Mouse (Mus musculus): ENCODE measurements around the gene Akr1b8. TPM values are rescaled to one million over a fixed set of nuclear protein-coding genes. Genes with fewer than 3 reads are reported as not detected.
"Not testable (repeated sequence)": the region's sequence is repeated elsewhere in the genome, so short reads cannot be mapped to it uniquely, and the experiment has no call there.

Gene Akr1b8
- polyA plus RNA-seq, 1 experiment from 2014 or later = 4.4 TPM

- Histone ChIP-seq H3K4me1 (replicated peaks) (peaks cover 6% of the 10 kb centered on the region; the same call in 1 of the 2 replicates), H3K4me3 (replicated peaks) (no peak overlapping the region), H3K9ac (no peak overlapping the region), H3K9me3 (replicated peaks) (no peaks in the 10 kb centered on the region), H3K27me3 (no peaks in the 10 kb centered on the region), H3K36me3 (replicated peaks) (no peaks in the 10 kb centered on the region), H3K27ac (replicated peaks) (no peak overlapping the region), H3K4me2 (no peak overlapping the region)
- ATAC-seq (ENCODE audit: insufficient read depth) = no peak
- WGBS (ENCODE audit: insufficient replicate concordance) = 79% methylated on average over 7 of the region's 7 CpGs
Observed at GRCm38 (mm10) chr6:34322121-34322520, 31.8 kb upstream of the Akr1b8 start.

GRCm38 (mm10) chr6:34331379-34331778 is 22.5 kb upstream of the Akr1b8 start:
- H3K27me3 ChIP-seq = no peaks in the 10 kb centered on the region
- H3K4me3 ChIP-seq (replicated peaks) = no peak overlapping the region
- H3K9ac ChIP-seq = no peak overlapping the region
- no peak for ATAC-seq (ENCODE audit: insufficient read depth)
- no peak overlapping the region for H3K4me2 ChIP-seq
- H3K4me1 ChIP-seq (replicated peaks) = no peaks in the 10 kb centered on the region
- no peak overlapping the region for H3K27ac ChIP-seq (replicated peaks)
- H3K36me3 ChIP-seq (replicated peaks) = no peaks in the 10 kb centered on the region
- WGBS (ENCODE audit: insufficient replicate concordance) = 32% methylated on average over 5 of the region's 5 CpGs
- no peaks in the 10 kb centered on the region for H3K9me3 ChIP-seq (replicated peaks)

- H3K4me3 ChIP-seq (replicated peaks); H3K27me3 ChIP-seq; H3K4me2 ChIP-seq; H3K27ac ChIP-seq (replicated peaks); ATAC-seq (ENCODE audit: insufficient read depth); H3K36me3 ChIP-seq (replicated peaks); H3K4me1 ChIP-seq (replicated peaks); H3K9me3 ChIP-seq (replicated peaks); H3K9ac ChIP-seq: not testable (repeated sequence)
- WGBS (ENCODE audit: insufficient replicate concordance) = 70% methylated on average over 12 of the region's 12 CpGs
Observed at GRCm38 (mm10) chr6:34331804-34332203, 22.1 kb upstream of the Akr1b8 start.

GRCm38 (mm10) chr6:34334673-34335072 is 19.2 kb upstream of the Akr1b8 start:
- Histone ChIP-seq H3K9me3 (replicated peaks) (no peaks in the 10 kb centered on the region), H3K36me3 (replicated peaks) (no peaks in the 10 kb centered on the region), H3K27ac (replicated peaks) (no peak overlapping the region), H3K9ac (no peak overlapping the region), H3K27me3 (no peaks in the 10 kb centered on the region), H3K4me3 (replicated peaks) (no peak overlapping the region), H3K4me1 (replicated peaks) (no peaks in the 10 kb centered on the region), H3K4me2 (no peak overlapping the region)
- ATAC-seq (ENCODE audit: insufficient read depth) = no peak
- 61% methylated on average over 5 of the region's 5 CpGs for WGBS (ENCODE audit: insufficient replicate concordance)

GRCm38 (mm10) chr6:34337799-34338198 is 16.1 kb upstream of the Akr1b8 start:
- no peaks in the 10 kb centered on the region for H3K27me3 ChIP-seq
- no peaks in the 10 kb centered on the region for H3K4me1 ChIP-seq (replicated peaks)
- no peak overlapping the region for H3K4me2 ChIP-seq
- H3K4me3 ChIP-seq (replicated peaks) = no peak overlapping the region
- WGBS (ENCODE audit: insufficient replicate concordance) = 48% methylated on average over 2 of the region's 2 CpGs
- no peak overlapping the region for H3K9ac ChIP-seq
- H3K27ac ChIP-seq (replicated peaks) = no peak overlapping the region
- no peak for ATAC-seq (ENCODE audit: insufficient read depth)
- H3K36me3 ChIP-seq (replicated peaks) = no peaks in the 10 kb centered on the region
- H3K9me3 ChIP-seq (replicated peaks) = no peaks in the 10 kb centered on the region

GRCm38 (mm10) chr6:34341991-34342390 is 11.9 kb upstream of the Akr1b8 start:
- H3K4me2 ChIP-seq = no peak overlapping the region
- no peak overlapping the region for H3K27ac ChIP-seq (replicated peaks)
- H3K4me1 ChIP-seq (replicated peaks) = 0 out of 2 replicates have a peak, but pooled peaks cover 5% of the 10 kb centered on the region
- no peaks in the 10 kb centered on the region for H3K9me3 ChIP-seq (replicated peaks)
- 67% methylated on average over 4 of the region's 4 CpGs for WGBS (ENCODE audit: insufficient replicate concordance)
- no peak overlapping the region for H3K4me3 ChIP-seq (replicated peaks)
- no peak overlapping the region for H3K9ac ChIP-seq
- H3K36me3 ChIP-seq (replicated peaks) = no peaks in the 10 kb centered on the region
- H3K27me3 ChIP-seq = peaks cover 7% of the 10 kb centered on the region; the same call in 1 of the 2 replicates
- ATAC-seq (ENCODE audit: insufficient read depth) = no peak

GRCm38 (mm10) chr6:34342476-34342875 is 11.4 kb upstream of the Akr1b8 start:
- Histone ChIP-seq H3K27ac (replicated peaks) (no peak overlapping the region), H3K4me3 (replicated peaks) (no peak overlapping the region), H3K4me2 (no peak overlapping the region), H3K9me3 (replicated peaks) (no peaks in the 10 kb centered on the region), H3K27me3 (peaks cover 7% of the 10 kb centered on the region; the same call in 1 of the 2 replicates), H3K9ac (no peak overlapping the region), H3K36me3 (replicated peaks) (no peaks in the 10 kb centered on the region), H3K4me1 (replicated peaks) (0 out of 2 replicates have a peak, but pooled peaks cover 5% of the 10 kb centered on the region)
- 64% methylated on average over 2 of the region's 2 CpGs for WGBS (ENCODE audit: insufficient replicate concordance)
- ATAC-seq (ENCODE audit: insufficient read depth) = no peak

GRCm38 (mm10) chr6:34343426-34343825 is 10.5 kb upstream of the Akr1b8 start:
- WGBS (ENCODE audit: insufficient replicate concordance) = 70% methylated on average over 6 of the region's 6 CpGs
- Histone ChIP-seq H3K27me3 (peaks cover 7% of the 10 kb centered on the region; the same call in 1 of the 2 replicates), H3K4me3 (replicated peaks) (no peak overlapping the region), H3K36me3 (replicated peaks) (no peaks in the 10 kb centered on the region), H3K9me3 (replicated peaks) (no peaks in the 10 kb centered on the region), H3K4me1 (replicated peaks) (0 out of 2 replicates have a peak, but pooled peaks cover 5% of the 10 kb centered on the region), H3K4me2 (no peak overlapping the region), H3K27ac (replicated peaks) (no peak overlapping the region), H3K9ac (no peak overlapping the region)
- ATAC-seq (ENCODE audit: insufficient read depth) = no peak

- peaks cover 7% of the 10 kb centered on the region; the same call in 1 of the 2 replicates for H3K27me3 ChIP-seq
- H3K4me1 ChIP-seq (replicated peaks) = 0 out of 2 replicates have a peak, but pooled peaks cover 5% of the 10 kb centered on the region
- no peaks in the 10 kb centered on the region for H3K36me3 ChIP-seq (replicated peaks)
- no peak overlapping the region for H3K9ac ChIP-seq
- H3K9me3 ChIP-seq (replicated peaks) = no peaks in the 10 kb centered on the region
- H3K4me3 ChIP-seq (replicated peaks) = no peak overlapping the region
- ATAC-seq (ENCODE audit: insufficient read depth) = no peak
- H3K4me2 ChIP-seq = no peak overlapping the region
- H3K27ac ChIP-seq (replicated peaks) = no peak overlapping the region
- 51% methylated on average over 10 of the region's 10 CpGs for WGBS (ENCODE audit: insufficient replicate concordance)
Observed at GRCm38 (mm10) chr6:34344135-34344850, 9.6 kb upstream of the Akr1b8 start.

GRCm38 (mm10) chr6:34344935-34345334 is 9.0 kb upstream of the Akr1b8 start:
- Histone ChIP-seq H3K9ac (no peak overlapping the region), H3K4me3 (replicated peaks) (no peak overlapping the region), H3K4me2 (no peak overlapping the region), H3K9me3 (replicated peaks) (no peaks in the 10 kb centered on the region), H3K36me3 (replicated peaks) (no peaks in the 10 kb centered on the region), H3K27me3 (peaks cover 7% of the 10 kb centered on the region; the same call in 1 of the 2 replicates), H3K4me1 (replicated peaks) (0 out of 2 replicates have a peak, but pooled peaks cover 5% of the 10 kb centered on the region), H3K27ac (replicated peaks) (no peak overlapping the region)
- WGBS (ENCODE audit: insufficient replicate concordance) = 19% methylated on average over 9 of the region's 9 CpGs
- no peak for ATAC-seq (ENCODE audit: insufficient read depth)

- H3K4me2 ChIP-seq = no peak overlapping the region
- H3K9ac ChIP-seq = no peak overlapping the region
- H3K27ac ChIP-seq (replicated peaks) = no peak overlapping the region
- no peak for ATAC-seq (ENCODE audit: insufficient read depth)
- 0 out of 2 replicates have a peak, but pooled peaks cover 5% of the 10 kb centered on the region for H3K4me1 ChIP-seq (replicated peaks)
- no peak overlapping the region for H3K4me3 ChIP-seq (replicated peaks)
- H3K9me3 ChIP-seq (replicated peaks) = no peaks in the 10 kb centered on the region
- peaks cover 7% of the 10 kb centered on the region; the same call in 1 of the 2 replicates for H3K27me3 ChIP-seq
- H3K36me3 ChIP-seq (replicated peaks) = no peaks in the 10 kb centered on the region
- WGBS (ENCODE audit: insufficient replicate concordance) = 42% methylated on average over 14 of the region's 14 CpGs
Observed at GRCm38 (mm10) chr6:34346096-34346898, 7.6 kb upstream of the Akr1b8 start.

All from liver, embryonic 15.5 days (tissue).